Mouse (Mus musculus) brain, embryonic 14.5 days (tissue): ENCODE measurements around the gene Pbx4.

Experiments used
- CTCF ChIP-seq: fragments of 200-500 bp; IDR thresholded peaks from 2 replicates; pipeline ENCODE4 v1.5.1; 2012; ENCODE audit warnings: inconsistent platforms, mild to moderate bottlenecking, moderate library complexity, borderline replicate concordance; ENCODE audit not compliant: insufficient read depth, insufficient read length; ENCODE audit errors: extremely low read depth
- POLR2A ChIP-seq: fragments of 200-500 bp; IDR thresholded peaks from 2 replicates; pipeline ENCODE4 v1.6.1; 2012; ENCODE audit warnings: mild to moderate bottlenecking, inconsistent platforms, borderline replicate concordance; ENCODE audit not compliant: poor library complexity, insufficient read depth, insufficient read length, severe bottlenecking; ENCODE audit errors: extremely low read depth

- TF ChIP-seq POLR2A (no peak), CTCF (no peak)
These were observed 79.6 kb downstream of the Pbx4 start for GRCm38 (mm10) chr8:69911917-69912316.
